Mouse (Mus musculus): Measurements from ENCODE around the gene Igsf21.

- no peak for TF ChIP-seq CTCF (IDR thresholded peaks at IDR 0.05; ENCODE audit: low read depth, low read length)
- no peak for TF ChIP-seq POLR2A (IDR thresholded peaks at IDR 0.05; ENCODE audit: insufficient read depth, low read length)
- no peak for TF ChIP-seq EP300 (IDR thresholded peaks at IDR 0.05; ENCODE audit: insufficient read depth, low read depth, low read length)
Observed at GRCm38 (mm10) chr4:140154484-140154883, 92.1 kb downstream of the Igsf21 start.

Measured in ES-Bruce4 (cell line).